Mouse (Mus musculus) erythroblast, adult 5-6 weeks (primary cell): ENCODE results near the gene H2al1g. TPM values are rescaled to one million over a fixed set of nuclear protein-coding genes. Genes with fewer than 3 reads are reported as not detected.

Experiments used
- ATAC-seq: replicated peaks from 2 replicates; pipeline ENCODE4 v1.8.0; 2016; ENCODE audit warnings: moderate number of reproducible peaks, mild to moderate bottlenecking, moderate TSS enrichment, inconsistent platforms; ENCODE audit not compliant: poor library complexity, low FRiP score, severe bottlenecking
- total RNA-seq, 2 experiments: library from RNA; stranded (forward) in 1 of 2; stranded (reverse) in 1 of 2; fragments of 150-400 nt in 1 of 2; fragments of 200-764, 138-1000 nt in 1 of 2; gene quantifications; 2 replicates each; pipeline versions ENCODE4 v1.2.3 to v1.2.4; 2015 to 2017; ENCODE audit warnings: low replicate concordance in 2 of 2

Gene H2al1g
- total RNA-seq, 2 experiments from 2014 or later, result not detected

- no peak for ATAC-seq
Observed at GRCm38 (mm10) chrX:11365151-11365550, 47.1 kb downstream of the H2al1g start.

Other genes starting within 250 kb of the H2al1g start
- gene H2al1a, start 19.0 kb upstream of the H2al1g start, total RNA-seq (2015; ENCODE audit: low replicate concordance), result not detected in 2 replicates
- not detected in 2 replicates for gene H2al1a, start 19.0 kb upstream of the H2al1g start, total RNA-seq (2017; ENCODE audit: low replicate concordance)
- not detected in 2 replicates for gene H2al1b, start 15.8 kb upstream of the H2al1g start, total RNA-seq (2015; ENCODE audit: low replicate concordance)
- 3.3 TPM in 1 of 2 replicates, not detected in the other for gene H2al1b, start 15.8 kb upstream of the H2al1g start, total RNA-seq (2017; ENCODE audit: low replicate concordance)
- not detected in 2 replicates for gene H2al1c, start 12.6 kb upstream of the H2al1g start, total RNA-seq (2015; ENCODE audit: low replicate concordance)
- not detected in 2 replicates for gene H2al1c, start 12.6 kb upstream of the H2al1g start, total RNA-seq (2017; ENCODE audit: low replicate concordance)
- gene H2al1d, start 9.4 kb upstream of the H2al1g start, total RNA-seq (2015; ENCODE audit: low replicate concordance), result not detected in 2 replicates
- gene H2al1d, start 9.4 kb upstream of the H2al1g start, total RNA-seq (2017; ENCODE audit: low replicate concordance), result not detected in 2 replicates
- not detected in 2 replicates for gene H2al1e, start 6.3 kb upstream of the H2al1g start, total RNA-seq (2015; ENCODE audit: low replicate concordance)
- not detected in 2 replicates for gene H2al1e, start 6.3 kb upstream of the H2al1g start, total RNA-seq (2017; ENCODE audit: low replicate concordance)
- gene H2al1f, start 3.1 kb upstream of the H2al1g start, total RNA-seq (2015; ENCODE audit: low replicate concordance), result not detected in 2 replicates
- gene H2al1f, start 3.1 kb upstream of the H2al1g start, total RNA-seq (2017; ENCODE audit: low replicate concordance), result not detected in 2 replicates
- not detected in 2 replicates for gene H2al1h, start 3.2 kb downstream of the H2al1g start, total RNA-seq (2015; ENCODE audit: low replicate concordance)
- gene H2al1h, start 3.2 kb downstream of the H2al1g start, total RNA-seq (2017; ENCODE audit: low replicate concordance), result not detected in 2 replicates
- gene H2al1i, start 6.4 kb downstream of the H2al1g start, total RNA-seq (2015; ENCODE audit: low replicate concordance), result not detected in 2 replicates
- not detected in 2 replicates for gene H2al1i, start 6.4 kb downstream of the H2al1g start, total RNA-seq (2017; ENCODE audit: low replicate concordance)
- not detected in 2 replicates for gene H2al1j, start 9.6 kb downstream of the H2al1g start, total RNA-seq (2015; ENCODE audit: low replicate concordance)
- not detected in 2 replicates for gene H2al1j, start 9.6 kb downstream of the H2al1g start, total RNA-seq (2017; ENCODE audit: low replicate concordance)